9 mouse cellular contexts compared by ENCODE assay signal in genomic region chr5:130021361-130021966, GRCm38 (mm10). TPM values are rescaled to one million over a fixed set of nuclear protein-coding genes. Genes with fewer than 3 reads are reported as not detected.
DNase-seq lines count a peak whose midpoint lies in the region; ATAC-seq and TF ChIP-seq lines count a peak whose summit lies in the region.
"Had no signal": no experiment of that assay in that cellular context is flagged by ENCODE, and none has a peak within 500 bp of the region (broad histone marks: within the 10 kb centered on the region; RNA-seq: fewer than 3 reads in every experiment).

No protein-coding gene starts in this region.

- 43% methylated on average over 5 of the region's 5 CpGs for WGBS in kidney, adult 2 months
- 56% methylated on average over 5 of the region's 5 CpGs for WGBS in intestine, embryonic 15.5 days
- 55% methylated on average over 5 of the region's 5 CpGs for WGBS in liver, embryonic 13.5 days (ENCODE audit: insufficient replicate concordance)

- peak; percentile 60 for DNase-seq in kidney, adult 2 months
- DNase-seq in kidney, adult 18-20 months: no peak
- peak; percentile 61 for DNase-seq in brain, adult 2 months (ENCODE audit: low read depth, low spot score)
- DNase-seq in liver, embryonic 13.5 days: no peak
- no peak for DNase-seq in embryo, embryonic 11 days
- DNase-seq in spleen, postnatal 36 days (ENCODE audit: low spot score in 2 of 2): no peak
- DNase-seq: cerebellum, adult 9-10 months had no signal

- H3K27me3 ChIP-seq in kidney, adult 2 months (replicated peaks; ENCODE audit: control insufficient read depth, insufficient read depth, low read length): no peaks in the 10 kb centered on the region
- no peaks in the 10 kb centered on the region for H3K27me3 ChIP-seq in intestine, embryonic 15.5 days (replicated peaks)
- H3K27me3 ChIP-seq in liver, embryonic 13.5 days: 0 out of 2 replicates have a peak, but pooled peaks cover under 1% of the 10 kb centered on the region

- peak overlapping the region; percentile 12; the same call in 1 of the 2 replicates for H3K27ac ChIP-seq in kidney, adult 2 months (ENCODE audit: insufficient read depth, low read depth, low read length)
- H3K27ac ChIP-seq in intestine, embryonic 15.5 days: no peak overlapping the region
- H3K27ac ChIP-seq in liver, embryonic 13.5 days: no peak overlapping the region

- TF ChIP-seq POLR2A in kidney, adult 2 months (IDR thresholded peaks at IDR 0.05; ENCODE audit: low read depth, low read length): no peak

- no peak for TF ChIP-seq CTCF in kidney, adult 2 months (conservative IDR thresholded peaks at IDR 0.05; ENCODE audit: insufficient read depth, insufficient read length, low read depth, low read length)

- no peaks in the 10 kb centered on the region for H3K9me3 ChIP-seq in intestine, embryonic 15.5 days
- no peaks in the 10 kb centered on the region for H3K9me3 ChIP-seq in liver, embryonic 13.5 days (replicated peaks)

- H3K4me1 ChIP-seq in kidney, adult 2 months (ENCODE audit: control insufficient read depth, insufficient read depth, low read length): peaks cover under 1% of the 10 kb centered on the region; the same call in 1 of the 2 replicates
- peaks cover 16% of the 10 kb centered on the region; the same call in 1 of the 2 replicates for H3K4me1 ChIP-seq in intestine, embryonic 15.5 days (replicated peaks)
- H3K4me1 ChIP-seq in liver, embryonic 13.5 days (replicated peaks): peaks cover 40% of the 10 kb centered on the region

- H3K36me3 ChIP-seq in kidney, adult 2 months (ENCODE audit: control insufficient read depth, insufficient read depth, low read length): no peaks in the 10 kb centered on the region; the same call in 1 of the 2 replicates
- H3K36me3 ChIP-seq in intestine, embryonic 15.5 days: no peaks in the 10 kb centered on the region
- peaks cover 12% of the 10 kb centered on the region; the same call in 1 of the 2 replicates for H3K36me3 ChIP-seq in liver, embryonic 13.5 days

- H3K9ac ChIP-seq in intestine, embryonic 15.5 days: 0 out of 2 replicates have a peak overlapping the region, but pooled peaks have one; percentile 3
- H3K9ac ChIP-seq in liver, embryonic 13.5 days: 0 out of 2 replicates have a peak overlapping the region, but pooled peaks have one; percentile 3

- no peak overlapping the region for H3K4me2 ChIP-seq in intestine, embryonic 15.5 days (replicated peaks)
- peak overlapping the region; percentile 94; the same call in 1 of the 2 replicates for H3K4me2 ChIP-seq in liver, embryonic 13.5 days

- ATAC-seq in intestine, embryonic 15.5 days: no peak
- no peak for ATAC-seq in liver, embryonic 13.5 days (ENCODE audit: low read depth)
- ATAC-seq in megakaryocyte, adult 5-6 weeks (ENCODE audit: poor library complexity, severe bottlenecking): no peak

- no peak overlapping the region for H3K4me3 ChIP-seq in kidney, adult 2 months (ENCODE audit: insufficient read depth, low read depth, low read length)
- no peak overlapping the region for H3K4me3 ChIP-seq in intestine, embryonic 15.5 days (replicated peaks)
- no peak overlapping the region for H3K4me3 ChIP-seq in liver, embryonic 13.5 days (replicated peaks)

RNA-seq across cellular contexts. Expression of gene Asl, which starts 7.6 kb away (rescaled TPM):
- 440 and 469 TPM in 2 replicates for polyA plus RNA-seq in kidney, adult 2 months (2012; rRNA removed)
- polyA plus RNA-seq in intestine, embryonic 15.5 days (2015; fragmentation: Nextera tagmentation; extraction: Ambion mirVana): 51.4 and 65.0 TPM in 2 replicates
- 37.8 and 45.2 TPM in 2 replicates for polyA plus RNA-seq in liver, embryonic 13.5 days (2015; fragmentation: Nextera tagmentation; extraction: Ambion mirVana)
- total RNA-seq in megakaryocyte, adult 5-6 weeks (2015): 20.2 and 29.5 TPM in 2 replicates
- 21.3 and 25.7 TPM in 2 replicates for total RNA-seq in megakaryocyte, adult 5-6 weeks (2017)

RNA-seq across cellular contexts. Expression of gene Crcp, which starts 7.6 kb away (rescaled TPM):
- 14.4 and 19.3 TPM in 2 replicates for polyA plus RNA-seq in kidney, adult 2 months (2012; rRNA removed)
- 34.1 and 38.7 TPM in 2 replicates for polyA plus RNA-seq in intestine, embryonic 15.5 days (2015; fragmentation: Nextera tagmentation; extraction: Ambion mirVana)
- polyA plus RNA-seq in liver, embryonic 13.5 days (2015; fragmentation: Nextera tagmentation; extraction: Ambion mirVana): 31.6 and 34.4 TPM in 2 replicates
- total RNA-seq in megakaryocyte, adult 5-6 weeks (2015): 49.4 and 54.0 TPM in 2 replicates
- 48.3 and 53.8 TPM in 2 replicates for total RNA-seq in megakaryocyte, adult 5-6 weeks (2017)

RNA-seq across cellular contexts. Expression of gene Gusb, which starts 18.6 kb away (rescaled TPM):
- polyA plus RNA-seq in kidney, adult 2 months (2012; rRNA removed): 26.0 and 26.5 TPM in 2 replicates
- 88.8 and 95.7 TPM in 2 replicates for polyA plus RNA-seq in intestine, embryonic 15.5 days (2015; fragmentation: Nextera tagmentation; extraction: Ambion mirVana)
- polyA plus RNA-seq in liver, embryonic 13.5 days (2015; fragmentation: Nextera tagmentation; extraction: Ambion mirVana): 42.0 and 47.9 TPM in 2 replicates
- total RNA-seq in megakaryocyte, adult 5-6 weeks (2015): 101 and 111 TPM in 2 replicates
- 63.9 and 70.8 TPM in 2 replicates for total RNA-seq in megakaryocyte, adult 5-6 weeks (2017)

RNA-seq across cellular contexts. Expression of gene Tpst1, which starts 51.7 kb away (rescaled TPM):
- polyA plus RNA-seq in kidney, adult 2 months (2012; rRNA removed): 8.0 and 8.7 TPM in 2 replicates
- 53.4 and 59.8 TPM in 2 replicates for polyA plus RNA-seq in intestine, embryonic 15.5 days (2015; fragmentation: Nextera tagmentation; extraction: Ambion mirVana)
- polyA plus RNA-seq in liver, embryonic 13.5 days (2015; fragmentation: Nextera tagmentation; extraction: Ambion mirVana): 27.2 and 33.5 TPM in 2 replicates
- total RNA-seq in megakaryocyte, adult 5-6 weeks (2015): 14.9 and 18.5 TPM in 2 replicates
- 8.2 and 12.4 TPM in 2 replicates for total RNA-seq in megakaryocyte, adult 5-6 weeks (2017)

Comparison
In these comparisons a context has a peak if more than half of its experiments do, and no peak if none do; other contexts are left out.
1. DNase-seq: peak in kidney, adult 2 months (single experiment) and brain, adult 2 months (single experiment); none in kidney, adult 18-20 months (single experiment), liver, embryonic 13.5 days (single experiment), embryo, embryonic 11 days (single experiment) and spleen, postnatal 36 days (0 of 2).